Mouse (Mus musculus): ENCODE measurements around the gene D5Ertd579e.
"Not testable (repeated sequence)": the region's sequence is repeated elsewhere in the genome, so short reads cannot be mapped to it uniquely, and the experiment has no call there.

D5Ertd579e gene

DNA sequence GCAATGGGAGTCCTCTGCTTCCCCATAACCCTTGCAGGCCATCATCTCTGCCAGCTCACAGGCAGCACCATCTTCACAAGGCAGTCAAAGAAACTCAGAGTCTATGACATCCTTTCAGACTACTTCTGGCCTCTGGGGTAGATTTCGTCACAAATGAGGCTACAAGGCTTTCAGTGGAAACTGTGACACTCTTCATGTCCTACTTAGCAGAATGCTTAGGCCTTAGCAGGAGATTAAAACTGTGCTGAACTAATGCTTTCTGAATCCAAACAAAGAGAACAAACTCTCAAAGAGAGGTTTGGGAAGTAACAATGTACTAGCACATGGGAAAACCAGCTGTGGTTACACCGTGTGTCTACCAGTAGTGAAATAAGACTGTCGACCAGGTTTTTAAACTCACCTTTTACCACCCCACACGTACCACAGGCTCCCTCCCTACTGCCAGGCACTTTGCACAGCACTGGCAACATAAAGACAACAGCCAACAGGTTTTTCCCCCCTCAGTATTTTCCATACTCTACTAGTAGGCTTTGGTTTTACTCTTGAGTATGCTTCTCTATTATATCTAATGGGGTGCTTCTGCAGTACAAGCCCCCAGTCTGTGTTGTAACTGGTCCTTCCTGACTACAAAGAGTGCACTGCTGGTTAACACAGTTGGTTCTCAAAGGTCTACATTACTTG, 15.8 kb downstream of the D5Ertd579e start:
- no peak for DNase-seq (ENCODE audit: low spot score)

DNA sequence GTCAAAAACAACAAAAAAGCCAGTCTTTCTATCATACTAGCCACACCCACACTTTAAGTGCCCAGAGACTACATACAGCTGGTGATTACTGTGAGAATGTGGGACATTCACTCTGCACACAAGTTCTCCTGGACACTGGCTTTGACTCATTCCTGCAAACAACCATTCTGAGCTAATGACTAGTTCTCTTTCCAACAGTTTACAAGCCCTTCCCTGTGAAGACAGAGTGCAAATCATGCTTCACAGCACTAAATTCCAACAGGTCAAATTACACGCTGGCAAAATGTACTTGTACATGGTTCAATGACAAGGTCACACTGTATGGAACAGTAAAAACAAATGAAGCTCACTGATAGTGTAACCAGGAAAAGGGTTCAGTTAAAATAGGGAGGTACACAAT, 17.0 kb downstream of the D5Ertd579e start:
- DNase-seq (ENCODE audit: low spot score), result no peak

DNA sequence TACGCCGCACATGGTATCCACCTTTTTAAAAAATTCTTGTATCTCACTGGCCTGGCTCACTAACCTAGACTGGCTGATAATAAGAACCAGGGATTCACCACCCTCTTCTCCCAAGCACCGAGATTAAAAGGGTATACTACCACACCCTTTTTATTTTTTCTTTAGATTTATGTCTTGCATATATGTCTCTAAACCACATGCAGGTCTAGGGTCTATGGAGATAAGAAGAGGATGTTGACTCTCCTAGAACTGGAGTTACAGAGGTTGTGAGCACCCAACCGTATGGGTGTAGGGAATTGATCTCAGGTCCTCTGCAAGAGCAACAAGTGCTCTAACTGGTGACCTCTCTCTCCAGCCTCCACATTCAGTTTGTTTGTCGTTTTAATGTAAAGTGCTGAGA, 17.9 kb downstream of the D5Ertd579e start:
- no peak for DNase-seq (ENCODE audit: low spot score)

DNA sequence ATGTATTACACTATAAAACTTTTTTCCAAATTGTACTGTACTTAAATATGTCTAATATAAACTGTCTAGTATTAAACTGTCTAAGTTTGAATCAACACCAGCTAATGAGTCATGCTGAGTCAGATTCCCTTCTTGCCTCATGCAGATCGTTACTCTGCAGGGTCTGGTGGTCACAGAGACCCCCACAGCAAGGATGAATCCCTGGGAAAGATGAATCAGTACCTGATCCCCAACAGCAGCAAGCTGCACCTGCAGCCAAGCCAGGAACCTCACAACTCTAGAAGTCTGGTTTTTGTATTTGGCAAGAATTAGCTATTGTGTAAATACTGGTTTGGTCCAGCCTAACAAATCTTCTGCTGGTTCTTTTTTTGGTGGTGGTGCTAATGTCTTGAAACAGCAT, 20.4 kb downstream of the D5Ertd579e start:
- DNase-seq (ENCODE audit: low spot score), result no peak

DNA sequence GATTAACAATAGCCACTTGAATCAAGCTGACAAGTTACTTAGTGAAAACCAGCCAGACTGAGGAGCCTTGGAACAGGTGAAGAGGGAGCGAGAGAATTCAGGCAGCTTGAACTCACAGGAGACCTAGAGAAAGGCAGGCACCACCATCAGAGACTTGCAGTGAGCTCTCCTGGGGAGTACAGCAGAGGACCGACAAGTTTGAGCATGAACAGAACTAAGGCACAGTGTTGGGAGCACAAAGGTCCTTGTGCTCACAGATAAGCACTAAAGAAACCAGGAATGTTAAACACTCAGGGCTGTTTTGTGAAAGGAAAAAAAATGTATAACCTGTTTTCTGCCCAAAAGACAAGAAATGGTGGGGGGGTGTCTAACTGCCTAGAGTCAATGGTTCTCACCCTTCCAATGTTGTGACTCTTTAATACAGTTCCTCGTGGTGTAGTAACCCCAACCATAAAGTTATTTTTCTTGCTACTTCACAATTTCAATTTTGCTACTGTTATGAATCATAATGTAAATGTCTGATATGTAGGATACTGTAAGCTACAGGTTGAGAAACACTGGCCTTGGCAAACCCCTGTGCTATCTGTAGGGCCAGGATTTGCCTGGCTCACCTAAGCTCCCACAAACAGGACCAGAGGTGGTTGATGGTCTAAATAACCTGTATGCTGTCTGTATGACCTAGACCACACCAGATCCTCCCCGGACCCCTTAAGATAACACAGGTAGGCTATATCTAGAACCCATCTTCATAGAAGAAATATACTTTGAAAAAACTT, 21.0 kb downstream of the D5Ertd579e start:
- no peak for DNase-seq (ENCODE audit: low spot score)

DNA sequence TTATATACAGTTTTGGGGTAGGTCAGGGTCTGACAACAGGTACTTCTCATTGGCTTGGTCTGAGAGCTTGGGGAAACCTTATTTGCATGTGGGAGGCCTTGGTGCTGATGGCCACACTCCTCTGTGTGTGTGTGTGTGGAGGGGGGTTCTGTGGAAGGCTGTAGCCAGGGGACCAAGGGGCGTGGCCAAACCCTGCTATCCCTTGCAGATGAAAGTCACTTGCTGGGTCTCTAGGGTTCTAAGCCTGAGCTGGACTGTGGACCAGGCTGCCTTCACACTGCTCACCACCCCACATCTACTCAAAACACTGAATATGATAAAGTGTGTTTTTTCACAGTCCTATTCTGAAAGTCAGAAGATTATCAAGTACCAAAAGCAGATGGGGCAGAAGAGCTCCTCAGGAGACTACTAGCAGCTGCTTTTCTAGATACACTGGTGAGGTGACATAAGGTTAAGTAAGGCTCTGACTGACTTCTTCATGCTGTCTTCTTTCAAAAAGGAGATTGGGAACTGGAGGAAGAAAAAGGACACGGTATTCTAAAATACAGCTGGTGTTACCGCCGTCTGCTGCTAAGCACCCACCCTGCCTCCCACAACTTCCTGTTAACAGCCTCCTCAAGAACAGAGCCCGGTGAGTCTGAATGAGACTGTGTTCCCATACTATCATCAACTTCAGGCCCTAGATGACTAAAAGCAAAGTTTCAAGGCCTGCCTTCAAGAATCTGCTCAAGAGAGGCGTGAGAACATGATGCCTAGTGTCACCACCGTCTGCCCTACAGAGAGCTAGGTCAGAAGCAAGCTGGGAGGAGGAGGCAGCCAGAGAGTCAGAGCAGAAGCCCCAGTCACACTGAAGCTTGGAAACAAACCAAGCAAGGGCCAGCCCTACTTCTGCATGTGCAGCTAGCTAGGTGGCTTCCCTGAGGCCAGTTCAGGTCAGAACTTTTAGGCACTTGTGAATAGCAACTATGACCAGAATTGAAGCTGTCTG, 26.5 kb downstream of the D5Ertd579e start:
- DNase-seq (ENCODE audit: low spot score), result no peak

DNA sequence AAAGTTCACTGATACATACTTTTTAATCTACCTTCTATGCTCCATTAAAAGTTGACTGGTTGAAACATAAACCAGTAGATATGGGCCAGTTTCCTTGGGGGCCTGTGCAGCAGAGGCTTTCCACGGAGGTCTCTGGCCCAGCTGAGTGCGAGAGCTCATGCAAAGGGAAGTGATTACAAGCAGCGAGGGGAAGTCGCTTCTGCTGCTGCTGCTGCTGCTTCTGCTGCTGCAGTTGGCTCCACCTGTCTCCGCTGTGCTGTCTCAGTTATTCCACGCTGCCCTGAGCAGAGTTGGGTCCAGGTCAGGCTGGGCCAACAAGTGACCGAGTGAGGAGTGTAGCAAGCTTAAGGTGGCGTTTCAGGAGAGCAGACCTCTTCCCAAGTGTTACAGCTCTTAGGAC, 27.3 kb downstream of the D5Ertd579e start:
- no peak for DNase-seq (ENCODE audit: low spot score)

DNA sequence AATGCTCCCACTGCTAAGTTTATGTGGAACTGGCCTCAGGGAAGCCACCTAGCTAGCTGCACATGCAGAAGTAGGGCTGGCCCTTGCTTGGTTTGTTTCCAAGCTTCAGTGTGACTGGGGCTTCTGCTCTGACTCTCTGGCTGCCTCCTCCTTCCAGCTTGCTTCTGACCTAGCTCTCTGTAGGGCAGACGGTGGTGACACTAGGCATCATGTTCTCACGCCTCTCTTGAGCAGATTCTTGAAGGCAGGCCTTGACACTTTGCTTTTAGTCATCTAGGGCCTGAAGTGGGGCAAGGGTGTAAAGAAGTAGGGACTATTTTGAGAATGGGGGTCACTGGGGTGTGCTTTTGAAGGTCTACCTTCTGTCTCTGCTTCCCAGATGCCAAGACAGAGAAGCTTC, 27.8 kb downstream of the D5Ertd579e start:
- not testable (repeated sequence) for DNase-seq (ENCODE audit: low spot score)

DNA sequence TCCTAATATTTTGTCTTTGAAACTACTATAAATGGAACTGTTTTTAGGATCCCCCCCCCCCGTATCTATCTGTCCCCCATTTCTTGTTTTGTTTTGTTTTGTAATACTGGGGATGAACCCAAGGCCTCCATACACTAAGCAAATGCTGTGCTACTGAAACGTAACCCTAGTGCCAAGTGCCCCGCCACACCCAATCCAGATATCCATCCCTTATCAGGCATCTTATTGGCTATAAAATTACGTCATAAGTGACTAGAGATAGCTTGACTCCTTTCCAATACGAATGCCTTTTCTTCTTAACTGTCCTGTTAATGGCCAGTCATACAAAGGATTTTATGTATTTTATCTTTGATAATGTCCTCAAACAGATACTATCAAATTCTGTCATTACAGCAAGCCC, 28.7 kb downstream of the D5Ertd579e start:
- DNase-seq (ENCODE audit: low spot score), result no peak

DNA sequence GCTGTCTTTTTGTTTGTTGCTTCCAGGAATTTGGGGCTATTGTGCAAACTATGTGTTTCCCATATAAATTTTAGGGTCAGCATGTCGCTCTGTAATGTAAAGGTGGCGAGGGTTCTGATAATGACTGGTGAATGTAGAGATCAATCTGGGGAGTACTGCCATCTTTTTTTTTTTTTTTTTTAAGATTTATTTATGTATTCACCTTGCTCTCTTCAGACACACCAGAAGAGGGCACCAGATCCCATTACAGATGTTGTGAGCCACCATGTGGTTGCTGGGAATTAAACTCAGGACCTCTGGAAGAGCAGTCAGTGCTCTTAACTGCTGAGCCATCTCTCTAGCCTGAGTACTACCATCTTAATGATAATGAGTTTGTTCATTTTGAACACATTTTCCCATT, 29.1 kb downstream of the D5Ertd579e start:
- not testable (repeated sequence) for DNase-seq (ENCODE audit: low spot score)

DNA sequence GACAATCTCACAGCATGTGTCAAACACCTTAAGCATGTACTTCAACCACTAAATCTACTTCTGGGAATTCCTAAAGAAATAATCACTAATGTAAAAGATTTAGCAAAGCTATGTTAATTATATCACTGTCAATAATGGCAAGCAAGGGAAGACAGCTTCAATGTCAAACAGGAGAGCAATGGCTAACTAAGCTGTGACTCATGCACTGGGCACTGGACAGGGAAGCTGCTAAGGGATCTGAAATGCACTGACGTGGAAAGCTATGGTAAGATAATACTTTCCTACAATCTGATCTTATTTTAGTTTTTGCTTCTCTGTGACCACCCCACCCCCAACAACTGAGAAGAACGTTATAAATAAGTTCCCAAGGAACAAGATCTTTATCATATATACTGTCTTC, 32.5 kb downstream of the D5Ertd579e start:
- no peak for DNase-seq (ENCODE audit: low spot score)

DNA sequence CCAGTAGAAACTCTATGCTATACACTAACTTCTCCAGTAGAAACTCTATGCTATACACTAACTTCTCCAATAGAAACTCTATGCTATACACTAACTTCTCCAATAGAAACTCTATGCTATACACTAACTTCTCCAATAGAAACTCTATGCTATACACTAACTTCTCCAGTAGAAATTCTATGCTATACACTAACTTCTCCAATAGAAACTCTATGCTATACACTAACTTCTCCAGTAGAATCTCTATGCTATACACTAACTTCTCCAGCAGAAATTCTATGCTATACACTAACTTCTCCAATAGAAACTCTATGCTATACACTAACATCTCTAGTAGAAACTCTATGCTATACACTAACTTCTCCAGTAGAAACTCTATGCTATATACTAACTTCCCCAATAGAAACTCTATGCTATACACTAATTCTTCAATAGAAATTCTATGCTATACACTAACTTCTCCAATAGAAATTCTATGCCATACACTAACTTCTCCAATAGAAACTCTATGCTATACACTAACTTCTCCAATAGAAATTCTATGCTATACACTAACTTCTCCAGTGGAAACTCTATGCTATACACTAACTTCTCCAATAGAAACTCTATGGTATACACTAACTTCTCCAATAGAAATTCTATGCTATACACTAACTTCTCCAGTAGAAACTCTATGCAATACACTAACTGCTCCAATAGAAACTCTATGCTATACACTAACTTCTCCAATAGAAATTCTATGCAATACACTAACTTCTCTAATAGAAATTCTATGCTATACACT, 34.7 kb downstream of the D5Ertd579e start:
- DNase-seq (ENCODE audit: low spot score), result not testable (repeated sequence)

DNA sequence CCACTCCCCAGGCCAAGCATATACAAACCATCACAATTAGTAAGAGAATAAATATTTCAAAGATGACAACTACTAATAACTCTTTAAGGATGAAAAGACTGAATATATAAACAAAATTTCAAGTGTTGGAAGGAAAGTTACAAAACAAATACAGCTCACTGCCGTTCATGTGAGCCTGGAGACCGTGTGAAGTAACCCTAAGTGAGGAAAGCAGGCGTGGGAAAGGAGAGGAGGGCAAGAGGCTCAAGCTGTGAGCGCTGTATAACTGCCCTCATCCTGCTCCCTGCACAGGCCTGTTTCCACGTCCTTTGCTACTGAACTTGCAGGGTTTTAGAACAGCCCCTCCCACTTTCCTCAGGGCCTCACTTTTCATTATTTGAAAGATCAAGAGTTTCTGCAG, 70.2 kb downstream of the D5Ertd579e start:
- no peak for DNase-seq (ENCODE audit: low spot score)

DNA sequence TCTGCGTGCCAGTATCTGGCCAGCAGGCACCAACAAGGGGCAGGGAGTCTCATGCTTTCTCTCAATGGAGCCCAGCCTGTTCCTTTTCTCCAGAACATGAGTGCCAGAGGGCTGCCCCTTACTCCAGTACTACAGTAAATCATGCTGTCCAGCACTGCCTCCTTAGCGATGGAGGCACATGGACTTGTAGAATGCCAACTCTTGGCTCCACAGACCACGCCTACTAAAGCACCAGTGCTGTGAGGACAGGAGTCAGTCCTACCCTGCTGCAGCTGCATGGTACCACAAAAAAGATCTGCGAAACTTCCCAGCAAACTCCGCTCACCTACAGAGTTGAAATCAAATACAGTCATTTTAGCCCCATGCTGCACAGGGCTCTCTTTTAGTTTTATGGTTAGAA, 72.2 kb downstream of the D5Ertd579e start:
- DNase-seq (ENCODE audit: low spot score), result no peak

DNA sequence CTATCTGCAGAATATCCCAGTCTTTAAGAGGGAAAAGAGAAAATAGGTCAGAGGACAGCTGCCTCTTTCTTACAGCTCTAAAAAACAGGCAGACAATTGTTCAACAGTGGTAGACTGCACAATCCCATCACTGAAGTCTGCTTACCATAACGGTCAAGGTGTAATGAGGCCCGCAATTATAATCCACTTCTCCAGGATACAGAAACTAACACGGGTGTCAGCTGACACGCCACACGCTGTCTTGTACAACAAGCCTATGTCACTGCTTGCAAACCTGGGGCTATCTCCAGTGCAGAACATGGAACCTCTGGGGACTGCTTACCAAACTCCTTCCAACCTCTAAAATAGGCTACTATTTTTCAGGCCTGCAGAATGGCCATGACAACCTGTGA, 74.8 kb downstream of the D5Ertd579e start:
- no peak for DNase-seq (ENCODE audit: low spot score)

DNA sequence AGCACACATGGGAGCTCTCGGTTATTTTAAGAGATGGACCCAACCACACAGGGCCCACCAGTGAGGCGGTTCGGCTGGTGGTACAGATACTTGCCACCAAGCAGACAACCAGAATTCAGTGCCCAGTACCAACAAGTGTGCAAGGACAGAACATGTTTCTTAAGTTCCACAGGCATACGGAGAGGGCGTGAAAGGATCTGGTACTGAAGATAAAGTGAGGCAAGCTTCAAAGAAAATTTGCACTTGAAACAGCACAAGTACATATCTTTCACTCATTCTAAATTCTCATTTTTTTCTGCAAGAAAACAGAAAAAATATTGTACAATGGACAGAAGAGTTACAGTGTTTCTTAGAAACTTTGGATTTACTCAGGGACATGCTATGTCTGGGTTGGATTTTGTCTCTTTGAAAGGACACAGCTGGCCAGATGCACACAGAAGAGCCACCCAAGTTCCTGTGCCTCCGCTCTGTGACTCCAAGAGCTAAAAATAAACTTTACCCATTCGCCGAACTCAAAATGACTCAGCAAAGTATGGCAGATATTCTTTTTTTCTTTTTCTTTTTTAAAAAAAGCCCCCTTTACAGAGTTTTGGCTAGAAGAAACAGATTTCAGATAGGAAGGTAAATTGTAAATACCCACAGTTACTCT, 75.3 kb downstream of the D5Ertd579e start:
- no peak for DNase-seq (ENCODE audit: low spot score)

DNA sequence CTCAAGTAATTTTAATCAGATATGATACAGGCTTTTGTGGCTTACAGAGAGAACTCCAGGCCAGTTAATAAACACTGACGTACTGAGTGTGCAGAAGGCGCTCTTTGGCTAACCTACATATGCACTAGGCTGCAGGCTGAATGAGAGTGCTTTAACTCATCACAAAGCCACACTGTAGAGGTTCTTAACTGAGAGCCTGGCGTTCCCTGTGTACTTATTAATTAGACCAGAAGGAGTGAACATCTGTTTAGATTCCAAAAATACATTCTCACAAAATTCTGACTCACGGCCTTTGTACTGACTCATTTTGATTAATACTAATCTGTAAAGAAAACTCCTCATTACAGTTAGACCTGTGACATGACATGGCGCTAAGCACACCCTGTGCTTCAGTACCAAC, 76.9 kb downstream of the D5Ertd579e start:
- DNase-seq (ENCODE audit: low spot score), result no peak

DNA sequence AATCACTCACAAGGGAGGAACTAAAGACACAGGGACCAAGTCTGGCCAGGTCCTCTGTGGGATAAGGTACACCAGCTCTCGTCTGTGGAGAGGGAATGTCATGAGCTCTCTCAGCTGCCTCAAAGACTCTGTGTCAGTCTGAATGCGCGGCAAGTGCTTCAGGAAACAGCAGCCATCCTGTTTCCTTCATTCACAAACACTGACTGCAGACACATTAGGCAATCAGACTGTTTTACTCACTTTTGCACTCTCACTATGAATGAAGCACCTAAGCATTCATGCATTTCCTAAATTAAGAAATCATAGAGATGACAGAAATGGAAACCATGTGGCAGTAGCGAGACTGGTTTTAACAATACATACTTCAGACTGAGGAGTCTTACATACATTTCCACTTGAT, 77.5 kb downstream of the D5Ertd579e start:
- no peak for DNase-seq (ENCODE audit: low spot score)

DNA sequence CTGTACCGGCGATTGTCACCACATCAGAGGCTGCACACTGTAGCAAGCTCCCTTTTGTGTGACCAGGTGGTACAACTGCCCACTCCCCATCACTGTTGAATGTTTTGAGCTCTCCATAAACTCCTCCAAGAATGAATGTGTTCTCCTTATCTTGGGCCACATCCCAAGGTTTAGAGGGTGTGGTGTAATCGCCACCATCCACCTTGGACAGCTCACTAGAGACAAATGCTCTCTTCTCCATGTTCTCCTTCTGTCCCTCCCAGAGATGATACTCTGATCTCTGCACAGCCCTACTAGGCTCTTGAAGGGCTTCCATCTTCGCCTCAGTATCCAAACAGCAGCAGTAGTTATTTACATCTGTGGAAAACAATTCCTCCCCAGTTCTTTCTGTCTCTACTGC, 81.7 kb downstream of the D5Ertd579e start:
- no peak for DNase-seq (ENCODE audit: low spot score)

DNA sequence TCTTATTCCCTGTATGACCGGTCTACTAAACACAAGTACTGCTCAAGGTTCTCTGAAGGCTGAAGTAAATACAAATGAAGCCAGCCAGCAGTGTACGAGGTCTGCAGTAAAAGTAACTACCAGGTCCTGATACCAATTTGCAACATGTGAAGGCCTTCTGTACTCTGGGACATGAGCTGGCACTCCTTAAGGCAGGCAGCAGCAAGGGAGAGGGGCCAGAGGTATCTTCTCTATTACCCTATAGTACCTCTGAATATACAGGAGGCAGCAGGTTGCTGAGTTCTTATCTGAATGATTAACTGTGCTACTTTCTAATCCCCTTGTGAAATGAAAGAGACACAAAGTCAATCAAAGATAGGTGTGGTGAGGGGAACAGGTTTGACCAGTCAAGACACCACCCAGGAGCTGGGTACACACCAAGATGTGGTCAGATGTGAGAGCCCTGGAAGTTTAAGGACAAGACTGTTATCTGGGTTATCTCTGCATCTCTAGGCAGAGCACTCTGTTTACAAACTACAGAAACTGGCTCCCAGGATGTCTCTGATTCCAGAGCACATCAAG, 86.8 kb downstream of the D5Ertd579e start:
- no peak for DNase-seq (ENCODE audit: low spot score)

DNA sequence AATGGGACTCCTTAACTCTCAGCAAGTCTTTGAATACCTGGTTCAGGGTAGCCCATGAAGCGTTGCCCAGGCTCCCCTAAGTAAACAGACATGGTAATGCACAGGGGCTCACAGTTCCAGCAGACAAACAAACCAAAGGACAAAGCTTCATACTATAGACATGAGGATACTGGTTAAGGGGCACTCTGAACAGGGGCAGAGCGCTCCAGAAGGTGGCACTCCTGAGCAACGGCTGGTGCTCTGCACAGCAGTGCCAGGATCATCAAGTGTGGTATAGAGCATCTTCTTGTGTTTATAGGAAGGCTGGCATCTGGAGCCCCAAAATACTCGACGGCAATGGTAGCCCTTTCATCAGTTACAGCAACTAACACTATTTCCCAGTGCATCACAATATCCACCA, 92.8 kb downstream of the D5Ertd579e start:
- no peak for DNase-seq (ENCODE audit: low spot score)

Measured in testis, postnatal 14 days (tissue).